Mouse (Mus musculus): ENCODE data around the gene Sdccag8.

Sdccag8 gene

GRCm38 (mm10) chr1:177010041-177010440 is 195.6 kb downstream of the Sdccag8 start:
- DNase-seq (ENCODE audit: low read depth, low spot score), result no peak

DNA sequence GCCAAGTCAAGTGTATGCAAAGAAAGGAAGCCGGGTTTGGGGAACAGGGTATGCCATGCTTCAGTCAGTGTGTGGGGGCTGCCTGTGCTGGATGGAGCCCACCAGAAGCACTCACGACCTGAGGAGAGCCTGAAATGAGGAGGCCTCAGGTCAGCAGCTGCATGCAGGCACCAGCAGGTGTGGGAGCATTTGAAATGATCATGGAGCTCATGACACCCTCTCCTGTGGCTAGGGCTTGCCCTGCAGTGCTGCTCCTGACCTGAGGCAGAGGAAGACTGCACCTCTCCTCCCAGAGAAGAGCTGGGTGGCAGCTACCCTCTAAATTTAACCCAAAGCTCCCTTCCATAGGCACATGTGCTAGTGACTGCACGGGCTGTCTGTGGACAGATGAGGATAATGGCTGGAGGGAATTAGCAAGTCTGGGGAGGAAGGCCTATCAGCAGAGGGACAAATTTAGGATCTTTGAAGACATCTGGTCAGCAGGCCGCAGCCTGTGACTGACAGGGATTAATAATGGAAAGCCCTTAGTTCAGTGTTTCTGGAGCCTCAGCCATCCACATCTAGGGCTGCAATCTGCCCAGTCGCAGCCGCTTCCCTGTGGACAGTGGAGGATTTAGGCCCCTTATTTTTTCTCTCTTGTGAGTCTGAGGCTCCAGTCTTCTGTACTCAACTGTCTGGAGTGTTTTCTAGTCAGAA is 196.3 kb downstream of the Sdccag8 start:
- no peak for DNase-seq (ENCODE audit: low read depth, low spot score)

DNA sequence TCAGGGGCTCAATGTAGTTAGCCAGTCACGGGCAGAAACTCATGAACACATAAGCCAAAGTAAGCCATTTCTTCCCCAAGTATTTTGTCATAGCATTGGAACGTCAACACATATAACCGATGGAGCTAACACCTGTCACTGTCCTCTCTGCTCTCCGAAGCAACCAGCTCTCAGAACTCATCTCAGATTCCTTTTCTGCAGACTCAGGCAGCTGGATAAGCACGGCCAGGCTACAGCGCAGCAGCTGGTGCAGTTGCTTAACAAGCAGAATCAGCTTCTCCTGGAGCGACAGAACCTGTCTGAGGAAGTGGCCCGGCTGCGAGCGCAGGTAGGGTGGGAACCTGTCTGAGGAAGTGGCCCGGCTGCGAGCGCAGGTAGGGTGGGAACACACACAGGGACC is 197.2 kb downstream of the Sdccag8 start:
- DNase-seq (ENCODE audit: low read depth, low spot score), result no peak

- no peak for DNase-seq (ENCODE audit: low read depth, low spot score)
Measured at GRCm38 (mm10) chr1:177012774-177013173, 198.3 kb downstream of the Sdccag8 start.

- DNase-seq (ENCODE audit: low read depth, low spot score), result no peak
Measured at GRCm38 (mm10) chr1:177013313-177013712, 198.9 kb downstream of the Sdccag8 start.

GRCm38 (mm10) chr1:177013776-177014175 is 199.3 kb downstream of the Sdccag8 start:
- no peak for DNase-seq (ENCODE audit: low read depth, low spot score)

GRCm38 (mm10) chr1:177014346-177014745 is 199.9 kb downstream of the Sdccag8 start:
- DNase-seq (ENCODE audit: low read depth, low spot score), result no peak

DNA sequence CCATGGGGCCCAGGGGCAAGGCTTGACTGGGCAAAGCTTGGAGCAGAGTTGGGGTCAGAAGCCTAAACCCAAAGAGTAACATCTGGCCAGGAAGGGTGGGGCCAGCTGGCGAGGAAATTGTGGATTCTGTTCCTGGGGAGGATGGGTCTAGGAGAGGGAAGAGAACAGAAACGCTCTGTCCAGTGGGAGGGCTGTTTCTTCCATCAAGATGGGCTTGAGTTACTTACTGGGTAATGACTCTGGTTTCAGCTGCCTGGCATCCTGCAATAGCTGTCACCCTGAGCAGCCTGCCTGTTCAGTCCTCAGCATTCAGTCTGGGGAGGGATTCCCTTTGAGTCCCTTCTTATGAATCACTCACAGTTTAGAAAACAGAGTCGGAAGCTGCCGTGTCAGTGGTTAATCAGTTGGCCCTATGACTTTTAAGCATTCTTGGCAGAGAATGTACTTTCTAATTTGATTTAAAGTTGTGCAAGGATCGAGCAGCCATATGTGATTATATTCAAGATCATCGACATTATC is 200.5 kb downstream of the Sdccag8 start:
- no peak for DNase-seq (ENCODE audit: low read depth, low spot score)

DNA sequence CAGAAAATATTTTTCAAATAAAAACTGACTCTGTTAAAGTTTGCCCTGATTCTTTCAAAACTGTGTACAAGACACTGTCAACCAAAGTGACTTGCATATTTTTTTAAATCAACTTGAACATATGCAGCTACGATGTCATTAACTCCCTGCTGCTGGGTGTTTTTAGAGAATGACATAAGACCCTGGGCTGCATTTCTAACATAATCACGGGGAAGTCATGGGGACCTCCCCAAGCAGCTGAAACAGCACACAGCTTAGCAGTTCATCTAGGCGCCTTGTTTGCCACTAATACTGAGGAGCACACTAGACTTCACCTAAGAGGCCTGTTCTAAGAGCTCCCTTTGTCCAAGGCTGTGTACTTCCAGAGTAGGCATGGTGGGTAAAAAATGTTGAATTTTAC is 201.5 kb downstream of the Sdccag8 start:
- DNase-seq (ENCODE audit: low read depth, low spot score), result no peak

GRCm38 (mm10) chr1:177016729-177017128 is 202.3 kb downstream of the Sdccag8 start:
- no peak for DNase-seq (ENCODE audit: low read depth, low spot score)

GRCm38 (mm10) chr1:177018750-177019149 is 204.3 kb downstream of the Sdccag8 start:
- no peak for DNase-seq (ENCODE audit: low read depth, low spot score)

GRCm38 (mm10) chr1:177019668-177020067 is 205.2 kb downstream of the Sdccag8 start:
- no peak for DNase-seq (ENCODE audit: low read depth, low spot score)

- no peak for DNase-seq (ENCODE audit: low read depth, low spot score)
Measured at GRCm38 (mm10) chr1:177022751-177023150, 208.3 kb downstream of the Sdccag8 start.

DNA sequence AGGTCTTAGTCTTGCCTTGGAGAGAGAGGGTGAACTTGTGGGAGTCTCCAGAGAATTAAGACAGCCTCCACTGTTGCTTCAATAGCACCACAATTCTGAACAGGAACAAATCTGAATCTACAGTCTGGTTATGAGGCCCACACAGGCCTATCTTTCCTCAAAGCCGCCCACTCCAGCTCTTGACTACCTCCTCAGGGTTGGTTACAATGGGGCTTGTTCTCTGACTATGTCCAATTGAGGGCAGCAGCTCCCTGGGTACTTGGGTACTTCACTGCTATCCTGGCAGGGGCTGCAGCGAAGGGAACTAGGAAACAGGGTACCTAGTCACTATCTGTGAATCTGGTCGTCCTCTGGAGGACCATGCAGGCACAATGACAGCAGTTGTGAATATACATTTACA is 213.2 kb downstream of the Sdccag8 start:
- DNase-seq (ENCODE audit: low read depth, low spot score), result no peak

DNA sequence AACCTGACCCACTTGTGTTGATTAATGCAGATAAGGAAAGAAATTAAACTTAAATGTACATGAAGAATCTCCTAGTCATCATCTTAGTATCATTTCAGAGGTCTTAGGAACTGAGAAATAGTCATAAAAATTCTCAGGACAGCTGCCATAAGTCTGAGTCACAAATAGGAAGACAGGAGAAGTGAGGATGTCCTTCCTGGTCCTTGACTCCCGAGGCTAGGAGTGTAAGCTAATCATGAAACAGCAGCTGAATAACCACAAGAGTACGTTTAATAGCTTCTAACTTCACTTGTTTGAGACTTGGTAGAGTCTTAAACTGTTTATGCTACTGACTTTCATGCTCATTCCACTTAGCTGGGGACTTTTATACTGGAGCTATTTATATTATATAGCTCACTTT is 214.6 kb downstream of the Sdccag8 start:
- no peak for DNase-seq (ENCODE audit: low read depth, low spot score)

GRCm38 (mm10) chr1:177030669-177031068 is 216.2 kb downstream of the Sdccag8 start:
- DNase-seq (ENCODE audit: low read depth, low spot score), result no peak

DNA sequence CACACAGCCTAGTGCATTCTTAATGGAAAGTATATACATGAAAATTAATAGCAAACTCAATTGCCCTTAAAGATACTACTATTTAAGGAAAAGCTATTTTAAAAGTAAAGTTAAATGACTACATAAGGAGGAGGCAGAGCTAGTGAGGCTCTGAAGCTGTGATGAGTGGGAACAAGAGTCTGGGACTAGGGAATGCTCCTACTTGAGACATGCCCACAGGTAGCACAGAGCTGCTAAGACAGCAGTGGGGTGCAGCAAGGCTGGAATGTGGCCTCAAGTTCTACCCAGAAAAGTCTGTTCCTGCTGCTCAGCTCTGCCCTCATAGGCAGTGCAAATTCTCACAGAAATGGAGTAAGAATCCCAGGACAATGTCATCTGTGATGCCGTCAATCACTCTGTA is 216.7 kb downstream of the Sdccag8 start:
- DNase-seq (ENCODE audit: low read depth, low spot score), result no peak

DNA sequence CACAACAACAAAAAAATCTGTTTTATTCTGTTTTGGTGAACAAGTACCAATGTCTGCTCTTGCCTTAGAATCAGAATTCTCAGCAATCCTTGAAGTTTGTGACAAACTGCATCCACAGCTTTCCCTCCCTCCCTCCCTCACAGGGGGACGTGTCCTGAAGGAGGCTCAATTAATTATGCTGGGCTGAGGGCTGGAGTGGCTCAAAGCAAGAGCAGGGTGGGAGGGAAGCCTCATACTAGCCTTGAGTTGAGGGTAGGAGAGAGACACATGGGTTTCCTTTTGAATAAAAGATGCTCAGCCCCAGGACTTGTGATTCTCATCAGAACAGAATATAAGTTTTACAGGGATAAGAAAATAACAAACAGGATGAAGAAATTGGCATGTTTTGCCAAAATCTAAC is 217.8 kb downstream of the Sdccag8 start:
- no peak for DNase-seq (ENCODE audit: low read depth, low spot score)

- no peak for DNase-seq (ENCODE audit: low read depth, low spot score)
Measured at GRCm38 (mm10) chr1:177035460-177035859, 221.0 kb downstream of the Sdccag8 start.

DNA sequence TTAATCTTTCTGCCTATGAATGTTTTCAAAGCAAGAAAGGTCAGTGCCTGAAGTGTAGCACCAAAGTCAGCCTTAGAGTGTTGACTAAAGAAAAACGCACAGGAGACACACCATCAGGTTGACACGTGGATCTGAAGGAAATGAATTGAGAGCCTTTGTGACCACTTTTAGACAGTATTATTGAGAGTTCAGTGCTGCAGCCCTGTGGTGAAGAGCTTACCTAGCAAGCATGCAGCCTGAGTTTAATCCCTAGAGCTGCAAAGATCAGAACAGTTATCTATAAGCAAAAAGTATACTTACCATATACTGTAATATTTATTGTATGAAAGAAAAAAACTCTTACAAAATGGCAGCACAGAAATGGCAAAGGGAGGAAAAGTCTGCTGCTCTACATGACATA is 223.9 kb downstream of the Sdccag8 start:
- DNase-seq (ENCODE audit: low read depth, low spot score), result no peak

GRCm38 (mm10) chr1:177039093-177039674 is 224.7 kb downstream of the Sdccag8 start:
- DNase-seq (ENCODE audit: low read depth, low spot score), result no peak

GRCm38 (mm10) chr1:177040058-177040457 is 225.6 kb downstream of the Sdccag8 start:
- DNase-seq (ENCODE audit: low read depth, low spot score), result peak; percentile 21

GRCm38 (mm10) chr1:177045885-177046284 is 231.4 kb downstream of the Sdccag8 start:
- DNase-seq (ENCODE audit: low read depth, low spot score), result no peak
